Mouse (Mus musculus): ENCODE results near the gene Psd4. TPM values are rescaled to one million over a fixed set of nuclear protein-coding genes. Genes with fewer than 3 reads are reported as not detected.

The Psd4 gene
- polyA plus RNA-seq, 1 experiment from 2014 or later: 1.2 TPM

- 88% methylated on average over 1 of the region's 1 CpGs for WGBS
- ATAC-seq (ENCODE audit: insufficient number of reproducible peaks, insufficient read depth, low FRiP score, low read depth): no peak
- H3K9me3 ChIP-seq (ENCODE audit: control insufficient read depth, low read length): no peaks in the 10 kb centered on the region
- H3K27ac ChIP-seq (replicated peaks in 1 of 2; ENCODE audit: control insufficient read depth in 1 of 2, insufficient read depth in 1 of 2, low read depth in 2 of 2, low read length in 2 of 2): no peak overlapping the region
- no peak overlapping the region for H3K9ac ChIP-seq (ENCODE audit: low read length)
- H3K4me1 ChIP-seq (ENCODE audit: control insufficient read depth in 2 of 2, insufficient read depth in 2 of 2, low read length in 2 of 2): no peaks in the 10 kb centered on the region
- no peaks in the 10 kb centered on the region for H3K27me3 ChIP-seq (ENCODE audit: control insufficient read depth, insufficient read depth, low read length)
- no peak overlapping the region for H3K4me3 ChIP-seq (ENCODE audit: control insufficient read depth in 1 of 2, insufficient read depth in 1 of 2, low read depth in 1 of 2, low read length in 2 of 2)
- H3K4me2 ChIP-seq (ENCODE audit: low read length): no peak overlapping the region
- H3K36me3 ChIP-seq (ENCODE audit: control insufficient read depth, insufficient read depth, low read length): no peaks in the 10 kb centered on the region
Observed at GRCm38 (mm10) chr2:24347926-24348325, 19.5 kb upstream of the Psd4 start.

GRCm38 (mm10) chr2:24351159-24351558, 16.2 kb upstream of the Psd4 start:
- Histone ChIP-seq H3K36me3 (ENCODE audit: control insufficient read depth, insufficient read depth, low read length) (no peaks in the 10 kb centered on the region), H3K4me1 (ENCODE audit: control insufficient read depth in 2 of 2, insufficient read depth in 2 of 2, low read length in 2 of 2) (no peaks in the 10 kb centered on the region), H3K27me3 (ENCODE audit: control insufficient read depth, insufficient read depth, low read length) (no peaks in the 10 kb centered on the region), H3K4me2 (ENCODE audit: low read length) (no peak overlapping the region), H3K9ac (ENCODE audit: low read length) (no peak overlapping the region), H3K4me3 (ENCODE audit: control insufficient read depth in 1 of 2, insufficient read depth in 1 of 2, low read depth in 1 of 2, low read length in 2 of 2) (no peak overlapping the region), H3K27ac (replicated peaks in 1 of 2; ENCODE audit: control insufficient read depth in 1 of 2, insufficient read depth in 1 of 2, low read depth in 2 of 2, low read length in 2 of 2) (no peak overlapping the region), H3K9me3 (ENCODE audit: control insufficient read depth, low read length) (no peaks in the 10 kb centered on the region)
- no peak for ATAC-seq (ENCODE audit: insufficient number of reproducible peaks, insufficient read depth, low FRiP score, low read depth)
- 72% methylated on average over 2 of the region's 2 CpGs for WGBS

GRCm38 (mm10) chr2:24353042-24353441, 14.3 kb upstream of the Psd4 start:
- WGBS: 81% methylated on average over 2 of the region's 2 CpGs
- Histone ChIP-seq H3K9ac (ENCODE audit: low read length) (no peak overlapping the region), H3K4me3 (ENCODE audit: control insufficient read depth in 1 of 2, insufficient read depth in 1 of 2, low read depth in 1 of 2, low read length in 2 of 2) (no peak overlapping the region), H3K36me3 (ENCODE audit: control insufficient read depth, insufficient read depth, low read length) (no peaks in the 10 kb centered on the region), H3K27me3 (ENCODE audit: control insufficient read depth, insufficient read depth, low read length) (no peaks in the 10 kb centered on the region), H3K9me3 (ENCODE audit: control insufficient read depth, low read length) (no peaks in the 10 kb centered on the region), H3K4me2 (ENCODE audit: low read length) (no peak overlapping the region), H3K4me1 (ENCODE audit: control insufficient read depth in 2 of 2, insufficient read depth in 2 of 2, low read length in 2 of 2) (no peaks in the 10 kb centered on the region), H3K27ac (replicated peaks in 1 of 2; ENCODE audit: control insufficient read depth in 1 of 2, insufficient read depth in 1 of 2, low read depth in 2 of 2, low read length in 2 of 2) (no peak overlapping the region)
- no peak for ATAC-seq (ENCODE audit: insufficient number of reproducible peaks, insufficient read depth, low FRiP score, low read depth)

GRCm38 (mm10) chr2:24357642-24358041, 9.7 kb upstream of the Psd4 start:
- ATAC-seq (ENCODE audit: insufficient number of reproducible peaks, insufficient read depth, low FRiP score, low read depth): no peak
- H3K4me1 ChIP-seq (ENCODE audit: control insufficient read depth in 2 of 2, insufficient read depth in 2 of 2, low read length in 2 of 2): no peaks in the 10 kb centered on the region
- no peaks in the 10 kb centered on the region for H3K27me3 ChIP-seq (ENCODE audit: control insufficient read depth, insufficient read depth, low read length)
- 4% methylated on average over 1 of the region's 1 CpGs for WGBS
- H3K36me3 ChIP-seq (ENCODE audit: control insufficient read depth, insufficient read depth, low read length): no peaks in the 10 kb centered on the region
- no peak overlapping the region for H3K4me2 ChIP-seq (ENCODE audit: low read length)
- no peak overlapping the region for H3K27ac ChIP-seq (replicated peaks in 1 of 2; ENCODE audit: control insufficient read depth in 1 of 2, insufficient read depth in 1 of 2, low read depth in 2 of 2, low read length in 2 of 2)
- H3K9ac ChIP-seq (ENCODE audit: low read length): no peak overlapping the region
- H3K4me3 ChIP-seq (ENCODE audit: control insufficient read depth in 1 of 2, insufficient read depth in 1 of 2, low read depth in 1 of 2, low read length in 2 of 2): no peak overlapping the region
- H3K9me3 ChIP-seq (ENCODE audit: control insufficient read depth, low read length): no peaks in the 10 kb centered on the region

- WGBS: 88% methylated on average over 1 of the region's 1 CpGs
- Histone ChIP-seq H3K9ac (ENCODE audit: low read length) (no peak overlapping the region), H3K9me3 (ENCODE audit: control insufficient read depth, low read length) (no peaks in the 10 kb centered on the region), H3K27ac (replicated peaks in 1 of 2; ENCODE audit: control insufficient read depth in 1 of 2, insufficient read depth in 1 of 2, low read depth in 2 of 2, low read length in 2 of 2) (no peak overlapping the region), H3K4me2 (ENCODE audit: low read length) (no peak overlapping the region), H3K36me3 (ENCODE audit: control insufficient read depth, insufficient read depth, low read length) (no peaks in the 10 kb centered on the region), H3K4me1 (ENCODE audit: control insufficient read depth in 2 of 2, insufficient read depth in 2 of 2, low read length in 2 of 2) (no peaks in the 10 kb centered on the region), H3K4me3 (ENCODE audit: control insufficient read depth in 1 of 2, insufficient read depth in 1 of 2, low read depth in 1 of 2, low read length in 2 of 2) (no peak overlapping the region), H3K27me3 (ENCODE audit: control insufficient read depth, insufficient read depth, low read length) (no peaks in the 10 kb centered on the region)
- ATAC-seq (ENCODE audit: insufficient number of reproducible peaks, insufficient read depth, low FRiP score, low read depth): no peak
Observed at GRCm38 (mm10) chr2:24359347-24359746, 8.0 kb upstream of the Psd4 start.

- peaks cover 4 to 5% of the 10 kb centered on the region in 2 experiments; a peak in 2 of 4 replicates for H3K4me1 ChIP-seq (ENCODE audit: control insufficient read depth in 2 of 2, insufficient read depth in 2 of 2, low read length in 2 of 2)
- no peaks in the 10 kb centered on the region for H3K27me3 ChIP-seq (ENCODE audit: control insufficient read depth, insufficient read depth, low read length)
- no peak overlapping the region for H3K4me2 ChIP-seq (ENCODE audit: low read length)
- no peaks in the 10 kb centered on the region for H3K36me3 ChIP-seq (ENCODE audit: control insufficient read depth, insufficient read depth, low read length)
- 62% methylated on average over 3 of the region's 3 CpGs for WGBS
- no peak overlapping the region for H3K27ac ChIP-seq (replicated peaks in 1 of 2; ENCODE audit: control insufficient read depth in 1 of 2, insufficient read depth in 1 of 2, low read depth in 2 of 2, low read length in 2 of 2)
- H3K9me3 ChIP-seq (ENCODE audit: control insufficient read depth, low read length): no peaks in the 10 kb centered on the region
- no peak overlapping the region for H3K9ac ChIP-seq (ENCODE audit: low read length)
- ATAC-seq (ENCODE audit: insufficient number of reproducible peaks, insufficient read depth, low FRiP score, low read depth): no peak
- no peak overlapping the region for H3K4me3 ChIP-seq (ENCODE audit: control insufficient read depth in 1 of 2, insufficient read depth in 1 of 2, low read depth in 1 of 2, low read length in 2 of 2)
Observed at GRCm38 (mm10) chr2:24363818-24364217, 3.6 kb upstream of the Psd4 start.

- H3K4me3 ChIP-seq (ENCODE audit: control insufficient read depth in 1 of 2, insufficient read depth in 1 of 2, low read depth in 1 of 2, low read length in 2 of 2): no peak overlapping the region
- no peaks in the 10 kb centered on the region for H3K27me3 ChIP-seq (ENCODE audit: control insufficient read depth, insufficient read depth, low read length)
- ATAC-seq (ENCODE audit: insufficient number of reproducible peaks, insufficient read depth, low FRiP score, low read depth): no peak
- WGBS: 76% methylated on average over 12 of the region's 12 CpGs
- H3K4me1 ChIP-seq (ENCODE audit: control insufficient read depth in 2 of 2, insufficient read depth in 2 of 2, low read length in 2 of 2): peaks cover 4 to 5% of the 10 kb centered on the region in 2 experiments; a peak in 2 of 4 replicates
- no peaks in the 10 kb centered on the region for H3K36me3 ChIP-seq (ENCODE audit: control insufficient read depth, insufficient read depth, low read length)
- no peaks in the 10 kb centered on the region for H3K9me3 ChIP-seq (ENCODE audit: control insufficient read depth, low read length)
- H3K4me2 ChIP-seq (ENCODE audit: low read length): no peak overlapping the region
- H3K9ac ChIP-seq (ENCODE audit: low read length): no peak overlapping the region
- no peak overlapping the region for H3K27ac ChIP-seq (replicated peaks in 1 of 2; ENCODE audit: control insufficient read depth in 1 of 2, insufficient read depth in 1 of 2, low read depth in 2 of 2, low read length in 2 of 2)
Observed at GRCm38 (mm10) chr2:24366214-24366975, 985 bp upstream of the Psd4 start.

- 0 out of 2 replicates have a peak overlapping the region, but pooled peaks have one; percentile 44 for H3K9ac ChIP-seq (ENCODE audit: low read length)
- no peak for ATAC-seq (ENCODE audit: insufficient number of reproducible peaks, insufficient read depth, low FRiP score, low read depth)
- H3K4me2 ChIP-seq (ENCODE audit: low read length): peak overlapping the region; percentile 75
- H3K27ac ChIP-seq (replicated peaks in 1 of 2; ENCODE audit: control insufficient read depth in 1 of 2, insufficient read depth in 1 of 2, low read depth in 2 of 2, low read length in 2 of 2): no peak overlapping the region
- no peaks in the 10 kb centered on the region for H3K27me3 ChIP-seq (ENCODE audit: control insufficient read depth, insufficient read depth, low read length)
- H3K4me1 ChIP-seq (ENCODE audit: control insufficient read depth in 2 of 2, insufficient read depth in 2 of 2, low read length in 2 of 2): peaks cover 4 to 5% of the 10 kb centered on the region in 2 experiments; a peak in 2 of 4 replicates
- no peaks in the 10 kb centered on the region for H3K9me3 ChIP-seq (ENCODE audit: control insufficient read depth, low read length)
- H3K4me3 ChIP-seq (ENCODE audit: control insufficient read depth in 1 of 2, insufficient read depth in 1 of 2, low read depth in 1 of 2, low read length in 2 of 2): peak overlapping the region; percentile 38; a peak in 3 of 4 replicates
- H3K36me3 ChIP-seq (ENCODE audit: control insufficient read depth, insufficient read depth, low read length): no peaks in the 10 kb centered on the region
- WGBS: 41% methylated on average over 4 of the region's 4 CpGs
Observed at GRCm38 (mm10) chr2:24367895-24368261, 498 bp downstream of the Psd4 start.
